Mouse (Mus musculus) neutrophil, adult 5-6 weeks (primary cell): ENCODE data around the gene Orm1. TPM values are rescaled to one million over a fixed set of nuclear protein-coding genes. Genes with fewer than 3 reads are reported as not detected.

Source experiments
- ATAC-seq: fragments of 151-379, 151-347 bp; 2 replicates; pipeline ENCODE4 v1.8.0; 2017; ENCODE audit warnings: mild to moderate bottlenecking, moderate TSS enrichment; ENCODE audit not compliant: insufficient number of reproducible peaks, poor library complexity, low FRiP score, severe bottlenecking; ENCODE audit errors: extremely low read depth
- total RNA-seq: library from RNA; stranded (forward); fragments of 200-1000 nt; gene quantifications from 2 replicates; pipeline ENCODE4 v1.2.3, GENCODE M21; 2017

Orm1 gene
- total RNA-seq, 1 experiment from 2014 or later, result not detected

DNA sequence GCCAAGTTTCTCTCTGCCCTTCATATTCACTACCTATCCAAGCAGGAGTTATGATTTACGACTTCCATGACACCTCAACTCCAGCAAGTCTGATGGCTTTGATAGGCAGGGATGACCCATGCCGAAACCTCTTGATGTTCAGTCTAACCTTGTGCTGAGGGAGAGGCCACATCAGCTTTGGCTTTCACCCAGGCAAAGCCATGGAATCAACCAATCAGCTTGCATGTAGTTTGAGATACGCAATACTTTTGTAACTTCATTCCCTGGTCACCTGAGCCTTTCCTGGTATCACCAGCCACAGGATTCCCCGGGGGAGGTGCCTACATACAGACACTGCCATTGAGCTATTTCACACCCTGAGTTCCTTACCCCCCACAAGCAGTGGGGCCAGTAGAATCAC is 2.3 kb downstream of the Orm1 start:
- ATAC-seq, result no peak

DNA sequence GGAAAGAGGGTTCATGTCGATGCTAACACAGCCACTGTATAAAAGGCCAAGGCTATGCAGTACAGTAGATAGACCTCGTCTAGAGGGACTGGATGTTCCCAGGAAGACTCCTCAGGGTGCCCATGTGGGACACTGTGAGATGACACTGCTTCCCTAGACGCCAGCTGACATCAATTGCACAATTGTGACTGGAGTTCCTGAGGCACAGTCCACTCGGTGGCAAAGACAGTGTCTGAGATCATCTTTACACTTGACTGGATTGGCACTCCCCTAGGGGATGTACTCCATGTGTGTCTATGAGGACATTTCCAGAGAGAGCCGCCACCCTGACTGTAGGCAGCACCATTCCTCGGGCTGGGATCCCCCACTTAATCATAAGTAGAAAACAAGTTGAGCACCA is 4.2 kb downstream of the Orm1 start:
- no peak for ATAC-seq

DNA sequence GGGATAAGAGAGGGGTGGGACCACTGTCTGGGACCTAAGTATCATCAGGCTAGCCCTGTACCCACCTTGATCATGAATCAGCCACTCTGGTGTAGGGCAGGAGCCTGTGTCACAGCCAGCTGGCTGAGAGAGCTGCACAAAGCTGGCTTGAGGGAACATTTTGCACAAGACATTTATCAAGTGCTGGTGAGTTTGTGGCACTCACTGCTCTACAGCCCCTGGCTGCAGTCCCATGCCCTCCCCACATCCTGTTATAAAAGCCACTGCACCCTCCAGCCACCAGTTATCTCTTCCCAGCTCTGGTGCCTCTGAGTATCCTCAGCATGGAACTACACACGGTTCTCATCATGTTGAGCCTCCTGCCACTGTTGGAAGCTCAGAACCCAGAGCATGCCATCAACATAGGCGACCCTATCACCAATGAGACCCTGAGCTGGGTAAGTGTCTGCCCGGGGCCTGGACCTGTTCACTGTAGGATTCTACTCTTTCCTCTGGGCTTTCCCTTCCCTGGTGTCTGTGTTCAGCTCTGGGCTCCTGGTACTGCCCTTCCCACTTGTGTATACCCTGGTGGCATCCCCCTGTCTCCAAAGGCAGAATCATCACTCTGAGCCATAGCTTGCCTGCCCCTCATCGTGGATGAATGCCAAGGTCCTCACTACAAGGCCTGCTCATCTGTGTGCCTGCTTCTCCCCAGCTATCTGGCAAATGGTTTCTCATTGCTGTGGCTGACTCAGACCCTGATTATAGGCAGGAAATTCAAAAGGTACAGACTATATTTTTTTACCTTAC is 11.7 kb downstream of the Orm1 start, which contains the start of gene Orm3:
Gene Orm3, plus strand, starts transcription at position 286 of the 789 bp plus-strand sequence.
- no peak for ATAC-seq

DNA sequence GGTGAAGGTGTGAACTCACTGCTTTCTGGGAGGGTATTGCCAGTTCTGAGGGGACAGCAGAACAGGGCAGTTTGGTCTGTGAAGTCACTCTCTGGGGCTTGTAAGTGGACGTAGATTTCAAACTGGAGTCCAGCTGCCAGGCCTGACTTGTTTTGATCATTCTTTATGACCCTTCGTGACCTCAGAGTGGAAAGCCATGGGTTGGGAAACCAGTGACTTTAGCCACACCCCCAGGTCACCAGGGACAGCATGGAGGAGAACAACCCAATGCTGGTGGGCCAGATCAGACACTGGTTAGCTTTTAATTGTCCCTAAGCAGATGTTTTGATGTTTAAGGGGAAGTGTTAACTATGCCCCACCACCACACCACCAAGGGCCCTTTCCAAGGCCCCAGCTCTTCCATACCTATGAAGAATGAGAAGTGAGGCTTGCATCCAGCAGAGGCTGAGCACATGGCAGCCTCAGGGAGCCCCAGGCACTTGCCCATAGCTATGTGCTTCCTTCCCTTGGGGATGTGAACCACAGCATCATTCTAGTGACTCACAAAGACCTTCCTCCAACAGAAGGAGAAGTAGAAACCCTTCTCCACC is 12.7 kb downstream of the Orm1 start:
- no peak for ATAC-seq

DNA sequence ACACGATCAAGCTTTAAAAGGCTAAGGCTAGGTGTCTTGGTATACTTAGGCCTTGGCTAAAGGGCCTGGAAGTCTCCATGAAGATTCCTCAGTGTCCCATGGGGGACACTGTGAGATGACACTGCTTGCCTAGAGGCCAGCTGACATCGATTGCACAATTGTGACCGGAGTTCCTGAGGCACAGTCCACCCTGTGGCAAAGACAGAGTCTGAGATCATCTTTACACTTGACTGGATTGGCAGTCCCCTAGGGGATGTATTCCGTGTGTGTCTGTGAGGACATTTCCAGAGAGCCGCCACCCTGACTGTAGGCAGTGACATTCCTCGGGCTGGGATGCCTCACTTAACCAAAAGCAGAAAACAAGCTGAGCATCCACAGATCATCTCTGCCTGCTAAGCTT is 15.5 kb downstream of the Orm1 start:
- no peak for ATAC-seq

DNA sequence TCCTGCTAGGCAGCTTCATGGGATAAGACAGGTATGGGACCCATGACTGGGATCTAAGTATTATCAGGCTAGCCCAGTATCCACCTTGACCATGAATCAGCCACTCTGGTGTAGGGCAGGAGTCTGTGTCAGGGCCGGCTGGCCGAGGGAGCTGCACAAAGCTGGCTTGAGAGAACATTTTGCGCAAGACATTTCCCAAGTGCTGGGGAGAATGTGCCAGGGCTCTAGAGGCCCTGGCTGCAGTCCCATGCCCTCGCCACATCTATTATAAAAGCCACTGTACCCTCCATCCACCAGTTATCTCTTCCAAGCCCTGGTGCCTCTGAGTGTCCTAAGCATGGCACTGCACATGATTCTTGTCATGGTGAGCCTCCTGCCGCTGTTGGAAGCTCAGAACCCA is 17.8 kb downstream of the Orm1 start, which contains the start of gene Orm2:
Gene Orm2, plus strand, starts transcription at position 300 of the 400 bp plus-strand sequence.
- ATAC-seq, result no peak

DNA sequence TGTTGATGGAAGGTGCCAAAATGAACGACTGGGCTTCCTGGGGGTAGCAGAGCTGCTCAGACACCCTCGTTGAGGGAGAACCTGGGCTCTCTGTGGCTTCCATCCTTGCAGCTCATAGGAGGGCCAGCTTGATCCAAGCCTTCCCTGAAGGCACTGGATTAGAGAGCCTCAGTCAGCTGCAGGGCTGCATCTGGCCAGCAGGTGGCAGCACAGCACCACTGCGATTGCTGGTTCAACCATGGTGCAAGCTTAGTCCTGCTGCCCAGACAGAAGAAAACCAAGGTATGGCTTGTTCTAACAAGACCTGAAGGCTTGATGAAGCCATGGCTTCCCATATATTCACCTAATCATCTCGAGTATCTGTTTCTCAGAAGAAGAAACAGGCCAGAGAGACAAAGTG is 24.2 kb downstream of the Orm1 start:
- peak; percentile 73 for ATAC-seq

DNA sequence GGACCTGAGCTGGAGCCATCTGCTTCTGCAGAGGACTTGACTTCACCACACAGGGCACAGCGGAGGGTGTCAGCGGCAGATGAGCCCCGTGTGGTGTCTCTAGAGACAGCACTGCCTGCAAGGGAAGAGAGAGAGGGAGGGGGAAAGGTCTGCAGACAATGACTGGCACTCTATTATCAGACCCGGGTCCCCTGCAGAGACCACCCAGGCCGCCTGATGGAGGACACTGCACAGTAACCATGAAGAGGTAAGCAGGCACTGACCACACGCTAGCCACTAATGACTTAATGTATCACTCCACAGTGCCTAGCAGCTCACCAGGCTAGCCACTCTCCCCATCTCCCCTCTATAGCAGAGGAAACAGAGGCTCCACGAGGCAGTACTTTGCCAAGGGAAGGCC is 26.5 kb downstream of the Orm1 start:
- ATAC-seq, result no peak

DNA sequence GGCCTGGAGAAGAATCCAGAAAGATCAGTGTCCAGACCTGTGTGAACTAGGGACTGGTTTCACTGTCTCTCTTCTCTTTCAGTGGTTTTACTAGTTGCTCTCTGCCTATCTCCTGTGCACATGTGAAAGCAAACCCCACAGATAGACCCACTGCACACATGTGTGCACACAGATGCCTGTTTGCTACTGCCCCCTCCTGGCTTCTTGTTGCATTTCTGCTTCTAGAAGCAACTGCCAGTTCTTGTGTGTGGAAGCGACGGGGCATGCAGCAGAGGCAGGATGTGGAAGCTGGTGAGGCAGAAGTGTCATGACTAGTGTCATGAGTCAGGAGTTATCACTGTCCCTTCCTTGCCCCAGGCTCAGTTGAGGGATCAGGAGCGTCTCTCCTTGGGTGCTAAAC is 27.5 kb downstream of the Orm1 start:
- ATAC-seq, result peak; percentile 65

DNA sequence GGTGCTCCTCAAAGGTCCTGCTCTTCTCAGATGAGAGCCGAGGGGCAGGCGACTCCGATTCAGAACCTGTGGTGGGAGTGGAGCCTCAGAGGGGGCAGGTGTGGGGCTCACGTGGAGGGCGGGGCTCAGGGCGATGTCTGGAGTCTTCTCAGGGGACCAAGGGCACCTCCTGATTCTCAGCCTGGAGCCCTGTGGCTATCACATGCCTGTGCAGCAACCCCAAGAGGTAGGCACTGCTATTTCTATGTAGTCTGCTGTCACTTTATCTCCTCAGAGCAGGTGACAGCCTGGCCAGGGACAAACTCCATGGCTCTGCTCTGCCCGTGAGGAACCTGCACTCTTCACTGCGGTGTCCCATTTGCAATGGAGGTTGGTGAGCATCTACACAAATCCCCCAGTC is 29.0 kb downstream of the Orm1 start:
- ATAC-seq, result no peak

DNA sequence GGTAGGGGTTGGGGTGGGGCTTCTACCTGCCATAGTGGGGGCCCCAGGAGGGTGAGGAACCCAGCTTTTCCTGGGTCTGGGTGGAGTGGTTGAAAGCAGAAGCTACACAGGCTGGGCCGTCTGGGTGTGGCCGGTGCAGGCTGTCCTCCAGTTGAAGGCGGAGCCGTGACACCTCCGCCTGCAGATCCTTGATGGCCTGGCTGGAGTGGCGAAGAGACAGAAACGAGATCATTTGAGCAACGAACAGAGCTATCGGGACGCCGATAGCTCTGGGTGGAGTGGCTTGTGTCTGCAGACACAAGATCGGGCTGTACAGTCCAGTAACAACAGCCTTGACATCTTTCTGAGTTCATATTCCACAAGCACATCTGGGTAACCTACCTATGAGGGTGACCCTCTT is 30.0 kb downstream of the Orm1 start:
- no peak for ATAC-seq

DNA sequence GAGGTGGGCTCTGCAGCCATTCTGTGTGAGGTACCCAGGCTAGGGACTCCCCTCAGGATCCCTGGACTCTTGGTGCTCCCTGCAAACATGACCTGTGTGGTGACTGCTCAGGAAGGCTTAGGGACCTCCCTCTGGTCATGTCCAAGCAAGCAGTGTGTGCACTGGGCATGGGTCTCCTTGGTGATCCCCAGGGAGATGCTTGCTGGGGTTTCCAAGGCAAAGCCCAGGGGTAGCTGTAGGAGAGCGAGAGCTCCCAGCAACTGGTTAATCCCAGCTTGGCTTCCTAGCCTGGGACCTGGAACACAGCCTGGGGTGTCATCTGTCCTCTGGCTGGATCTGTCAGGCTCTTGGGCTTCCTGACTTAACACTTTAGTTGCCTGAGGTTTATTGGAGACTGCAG is 31.0 kb downstream of the Orm1 start:
- no peak for ATAC-seq

DNA sequence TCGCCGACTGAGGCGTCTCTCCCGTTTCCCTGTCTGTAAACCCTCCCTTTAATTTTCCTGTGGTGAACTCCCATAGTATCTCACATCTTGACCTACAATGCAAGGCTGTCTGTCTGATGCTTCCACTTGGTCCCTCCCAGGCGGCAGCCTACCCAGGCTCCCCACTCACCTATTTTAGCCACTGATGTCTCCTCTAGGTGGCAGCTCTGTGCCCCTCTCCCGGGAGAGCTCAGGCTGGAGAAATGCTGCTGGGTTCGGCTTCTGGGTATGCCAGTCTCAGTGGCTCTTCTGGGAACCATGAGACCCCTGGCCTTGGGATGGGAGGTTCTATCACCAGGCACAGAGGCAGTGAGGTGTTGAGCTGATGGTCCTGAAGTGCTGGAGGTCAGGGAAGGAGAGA is 33.1 kb downstream of the Orm1 start:
- no peak for ATAC-seq

DNA sequence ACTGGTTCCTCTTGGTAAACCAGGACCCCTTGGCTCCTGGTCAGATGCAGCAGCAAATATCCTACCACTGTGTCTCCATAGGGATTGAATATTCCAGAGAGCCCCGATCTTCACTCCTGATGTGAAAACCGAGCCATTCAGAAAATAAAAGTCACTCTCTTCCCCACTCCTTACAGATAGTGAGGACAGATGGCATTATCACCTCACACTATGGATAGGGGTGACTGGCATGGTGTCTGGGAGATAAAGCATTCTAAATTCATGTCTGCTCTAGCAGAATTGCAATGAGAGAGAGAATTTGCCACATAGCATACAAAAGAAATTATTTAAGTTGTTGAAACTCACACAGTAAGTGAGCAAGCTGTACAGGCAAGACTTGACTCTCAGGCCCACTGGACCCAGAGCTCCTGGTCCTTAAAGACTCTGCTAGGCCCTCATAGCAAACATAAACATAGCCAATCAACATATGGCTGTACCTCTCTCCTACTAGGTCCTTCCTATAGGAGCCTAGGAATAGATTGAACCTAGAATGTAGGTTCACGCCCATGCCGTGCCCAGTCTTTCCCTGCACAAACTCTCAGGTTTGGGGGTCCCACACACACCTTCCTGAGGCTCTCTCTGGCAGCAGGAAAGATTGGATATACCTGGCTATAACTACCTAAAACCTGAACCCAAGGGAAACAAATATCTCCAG is 38.5 kb downstream of the Orm1 start:
- no peak for ATAC-seq

DNA sequence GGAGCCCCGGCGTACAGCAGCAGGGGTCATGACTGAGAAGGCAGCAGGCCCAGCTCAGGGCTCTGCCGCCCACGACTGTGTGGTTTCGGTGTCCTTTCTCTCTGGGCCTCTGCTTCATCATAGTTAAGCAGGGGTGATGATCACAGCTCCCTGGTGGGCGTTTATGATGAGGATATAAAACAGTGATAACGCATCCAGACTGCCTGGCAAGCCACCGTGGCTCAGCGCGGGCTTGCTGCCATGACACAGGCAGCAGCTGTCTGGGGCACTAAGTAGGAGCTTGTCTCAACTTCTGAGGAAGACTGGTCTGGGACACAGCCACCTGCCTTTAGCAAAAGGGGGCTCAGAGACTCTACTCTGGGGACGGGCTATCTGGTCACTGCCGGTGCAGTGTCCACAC is 39.1 kb downstream of the Orm1 start:
- no peak for ATAC-seq

DNA sequence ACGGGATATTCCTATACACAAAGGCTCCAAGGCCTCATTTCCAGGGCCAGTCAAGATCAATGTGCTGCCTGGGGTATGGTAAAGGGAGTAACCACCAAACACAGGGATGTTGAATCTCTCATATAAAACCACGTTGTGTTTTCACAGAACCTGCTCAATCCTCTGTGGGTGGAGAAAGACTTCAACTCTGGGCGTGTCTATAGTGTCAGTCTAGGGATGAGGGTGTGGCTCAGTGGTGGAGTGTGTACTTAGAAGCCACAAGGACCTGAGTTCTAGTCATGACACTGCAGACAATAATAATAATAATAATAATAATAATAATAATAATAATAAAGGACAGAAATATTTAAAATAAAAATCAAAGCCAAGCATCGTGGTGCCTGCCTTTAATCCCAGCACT is 39.9 kb downstream of the Orm1 start:
- ATAC-seq, result no peak

DNA sequence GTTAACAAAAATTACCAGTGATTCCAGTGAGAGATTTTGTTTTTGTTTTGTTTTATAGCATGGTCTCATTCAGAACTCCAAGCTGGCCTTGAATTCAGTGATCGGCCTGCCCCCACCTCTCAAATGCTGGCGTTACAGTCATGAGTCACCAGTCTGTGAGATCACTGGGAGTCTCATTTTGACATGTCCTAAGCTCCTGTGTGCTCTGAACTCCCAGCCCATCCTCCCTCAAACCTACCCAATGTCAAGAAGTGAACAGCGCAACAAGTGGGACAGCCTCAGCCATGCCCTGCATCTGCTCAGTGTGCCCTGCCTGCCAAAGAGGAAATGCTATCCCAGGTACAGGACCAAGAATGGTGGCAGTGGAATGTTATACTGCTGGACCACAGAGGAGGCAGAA is 40.9 kb downstream of the Orm1 start:
- no peak for ATAC-seq

DNA sequence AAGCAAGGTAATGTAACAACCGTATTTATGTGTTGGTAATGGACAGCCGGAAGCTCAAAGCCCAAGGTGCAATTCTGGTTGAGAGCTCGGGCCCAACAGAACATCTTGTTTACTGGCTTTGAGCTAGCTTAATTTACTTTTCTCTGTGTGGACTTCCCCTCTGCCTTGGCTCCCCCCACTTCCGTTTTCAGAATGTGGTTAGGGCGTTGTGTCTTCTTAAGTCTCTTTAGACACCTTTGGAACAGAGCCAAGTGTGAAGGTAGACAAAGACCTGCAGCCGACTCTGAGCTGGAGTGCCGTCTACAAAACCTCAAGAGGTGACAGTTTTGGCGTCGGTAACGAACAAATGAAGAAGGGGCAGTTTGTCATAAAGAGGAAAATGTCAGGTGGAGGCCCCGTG is 41.4 kb downstream of the Orm1 start:
- peak; percentile 75 for ATAC-seq

DNA sequence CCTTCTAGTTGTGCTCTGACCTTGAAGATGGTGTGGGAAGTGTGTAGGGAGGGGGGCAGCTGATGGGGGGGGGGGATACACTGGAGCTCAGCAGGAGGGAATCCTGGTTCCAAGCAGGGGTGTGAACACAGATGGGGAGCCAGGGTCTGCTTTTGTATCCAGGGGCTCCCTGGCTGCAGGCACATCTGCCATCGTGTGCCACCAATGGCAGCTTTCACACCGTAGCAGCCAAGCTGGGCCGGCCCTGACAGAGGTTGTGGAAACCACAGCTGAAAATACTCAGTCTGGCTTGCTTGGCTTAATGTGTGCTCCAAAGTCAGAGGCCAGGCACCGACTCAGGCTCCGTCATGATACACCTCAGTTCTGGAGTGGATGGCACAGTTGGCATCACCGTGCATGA is 43.7 kb downstream of the Orm1 start:
- no peak for ATAC-seq
